Mouse (Mus musculus): Measurements from ENCODE around the gene G430095P16Rik.

The G430095P16Rik gene

GRCm38 (mm10) chr8:84702963-84703465 is 19.8 kb upstream of the G430095P16Rik start:
- DNase-seq (ENCODE audit: low read depth in 1 of 2, low spot score in 2 of 2) = no peak

GRCm38 (mm10) chr8:84703466-84704249 is 19.1 kb upstream of the G430095P16Rik start:
- DNase-seq (ENCODE audit: low read depth in 1 of 2, low spot score in 2 of 2) = no peak

- DNase-seq (ENCODE audit: low read depth in 1 of 2, low spot score in 2 of 2) = peak in 1 of 2 experiments; percentile 75
Measured at GRCm38 (mm10) chr8:84704356-84704755, 18.5 kb upstream of the G430095P16Rik start.

- no peak for DNase-seq (ENCODE audit: low read depth in 1 of 2, low spot score in 2 of 2)
Measured at GRCm38 (mm10) chr8:84704867-84705831, 17.7 kb upstream of the G430095P16Rik start.

- DNase-seq (ENCODE audit: low read depth in 1 of 2, low spot score in 2 of 2) = no peak
Measured at GRCm38 (mm10) chr8:84705960-84706359, 16.8 kb upstream of the G430095P16Rik start.

GRCm38 (mm10) chr8:84706610-84707266 is 16.1 kb upstream of the G430095P16Rik start:
- DNase-seq (ENCODE audit: low read depth in 1 of 2, low spot score in 2 of 2) = peak in 1 of 2 experiments; percentile 33

GRCm38 (mm10) chr8:84707267-84707883 is 15.4 kb upstream of the G430095P16Rik start:
- DNase-seq (ENCODE audit: low read depth in 1 of 2, low spot score in 2 of 2) = peak in 1 of 2 experiments; percentile 51

- no peak for DNase-seq (ENCODE audit: low read depth in 1 of 2, low spot score in 2 of 2)
Measured at GRCm38 (mm10) chr8:84708071-84708541, 14.7 kb upstream of the G430095P16Rik start.

- DNase-seq (ENCODE audit: low read depth in 1 of 2, low spot score in 2 of 2) = peak in 1 of 2 experiments; percentile 83
Measured at GRCm38 (mm10) chr8:84708774-84709475, 13.9 kb upstream of the G430095P16Rik start.

GRCm38 (mm10) chr8:84709931-84710330 is 12.9 kb upstream of the G430095P16Rik start:
- DNase-seq (ENCODE audit: low read depth in 1 of 2, low spot score in 2 of 2) = no peak

- no peak for DNase-seq (ENCODE audit: low read depth in 1 of 2, low spot score in 2 of 2)
Measured at GRCm38 (mm10) chr8:84711312-84711711, 11.5 kb upstream of the G430095P16Rik start.

GRCm38 (mm10) chr8:84711933-84712758 is 10.7 kb upstream of the G430095P16Rik start:
- DNase-seq (ENCODE audit: low read depth in 1 of 2, low spot score in 2 of 2) = no peak

- DNase-seq (ENCODE audit: low read depth in 1 of 2, low spot score in 2 of 2) = no peak
Measured at GRCm38 (mm10) chr8:84712759-84713120, 10.1 kb upstream of the G430095P16Rik start.

- DNase-seq (ENCODE audit: low read depth in 1 of 2, low spot score in 2 of 2) = no peak
Measured at GRCm38 (mm10) chr8:84713381-84713780, 9.4 kb upstream of the G430095P16Rik start.

GRCm38 (mm10) chr8:84714161-84714560 is 8.6 kb upstream of the G430095P16Rik start:
- DNase-seq (ENCODE audit: low read depth in 1 of 2, low spot score in 2 of 2) = no peak

GRCm38 (mm10) chr8:84715893-84716468 is 6.8 kb upstream of the G430095P16Rik start:
- no peak for DNase-seq (ENCODE audit: low read depth in 1 of 2, low spot score in 2 of 2)

- DNase-seq (ENCODE audit: low read depth in 1 of 2, low spot score in 2 of 2) = no peak
Measured at GRCm38 (mm10) chr8:84716790-84717189, 6.0 kb upstream of the G430095P16Rik start.

GRCm38 (mm10) chr8:84718476-84718875 is 4.3 kb upstream of the G430095P16Rik start:
- no peak for DNase-seq (ENCODE audit: low read depth in 1 of 2, low spot score in 2 of 2)

All from monocyte, adult 2 months (primary cell).